Mouse (Mus musculus) left cerebral cortex, adult 9 months (tissue): ENCODE measurements at regions not wholly inside any gene's neighbourhood (a gene's known extent, or its start where the extent isn't known, plus 50 kb on each side); places are given as distances from the start of the nearest gene placed in this dataset.
A peak's percentile ranks its signal among the peaks of the same experiment; 100 is the strongest.

Experiments
- DNase-seq, 2 experiments: peaks; one replicate each; pipeline ENCODE4 v3.0.0; 2022; ENCODE audit warnings: low spot score in 2 of 2

GRCm38 (mm10) chr9:84178705-84179104 is 253.8 kb downstream of the Bckdhb start:
- peak in 1 of 2 experiments; percentile 23 for DNase-seq

DNA sequence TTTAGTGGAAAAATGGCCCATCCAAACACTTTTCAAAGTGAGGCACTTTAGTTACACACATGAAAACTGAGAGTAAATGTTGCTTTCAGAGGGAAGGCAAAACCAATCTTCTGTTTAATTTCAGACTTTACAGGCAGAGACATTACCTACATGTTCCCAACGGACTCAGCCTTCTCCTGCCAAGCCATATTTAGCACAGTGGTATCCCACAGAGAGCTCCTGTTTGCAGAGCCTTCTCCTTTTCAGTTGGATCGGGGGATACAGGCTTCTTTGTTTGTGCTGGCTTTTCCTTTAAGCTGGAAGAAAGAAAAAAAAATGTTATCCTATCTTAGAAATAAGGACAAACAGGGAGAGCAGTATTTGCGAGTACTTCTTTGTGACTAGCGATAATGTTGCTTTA is 254.3 kb downstream of the Bckdhb start:
- no peak for DNase-seq

GRCm38 (mm10) chr9:84183637-84184374 is 258.9 kb downstream of the Bckdhb start:
- DNase-seq: no peak

- no peak for DNase-seq
Observed at GRCm38 (mm10) chr9:84187531-84187930, 262.6 kb downstream of the Bckdhb start.

DNA sequence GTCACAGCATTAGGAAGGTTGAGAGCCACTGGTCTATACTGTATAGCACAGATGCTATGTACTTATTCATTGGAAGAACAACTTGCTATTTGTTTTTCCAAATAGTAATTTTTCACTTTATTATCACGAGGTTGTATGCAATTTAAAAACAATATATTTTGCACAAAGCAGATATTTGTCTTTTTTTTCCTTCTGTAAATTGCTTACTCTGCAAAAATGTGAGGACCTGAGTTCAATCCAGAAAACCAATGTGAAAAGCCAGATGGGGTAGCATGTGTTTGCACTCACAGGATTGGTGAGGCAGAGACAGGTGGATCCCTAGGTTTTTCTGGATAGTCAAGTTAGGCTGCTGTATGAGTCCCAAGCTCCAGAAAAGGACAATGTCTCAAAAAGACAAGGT is 268.5 kb downstream of the Bckdhb start:
- no peak for DNase-seq

DNA sequence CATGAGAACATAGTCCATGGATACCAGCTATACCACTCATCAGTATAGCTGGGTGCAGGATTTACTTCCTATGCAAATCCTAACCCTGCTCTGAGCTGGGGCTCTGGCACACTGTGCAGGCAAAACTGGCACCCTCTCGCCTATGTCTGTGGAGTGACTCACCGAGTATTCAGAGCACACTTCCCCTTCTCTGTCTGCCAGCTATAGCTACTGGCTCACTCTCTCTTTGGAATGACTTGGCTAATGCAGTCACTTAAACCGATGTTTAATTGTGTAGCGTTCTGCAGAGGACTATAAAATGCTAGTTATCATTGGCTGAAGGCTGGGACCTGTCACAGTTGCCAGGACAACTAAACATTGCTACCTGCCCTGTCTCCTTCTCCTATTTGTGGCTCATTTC is 269.8 kb downstream of the Bckdhb start:
- peak; percentile 33 to 69 for DNase-seq

GRCm38 (mm10) chr9:84195338-84195737 is 270.4 kb downstream of the Bckdhb start:
- no peak for DNase-seq

GRCm38 (mm10) chr9:84200208-84200607 is 275.3 kb downstream of the Bckdhb start:
- DNase-seq: peak in 1 of 2 experiments; percentile 19

- no peak for DNase-seq
Observed at GRCm38 (mm10) chr9:84204056-84204455, 279.1 kb downstream of the Bckdhb start.

DNA sequence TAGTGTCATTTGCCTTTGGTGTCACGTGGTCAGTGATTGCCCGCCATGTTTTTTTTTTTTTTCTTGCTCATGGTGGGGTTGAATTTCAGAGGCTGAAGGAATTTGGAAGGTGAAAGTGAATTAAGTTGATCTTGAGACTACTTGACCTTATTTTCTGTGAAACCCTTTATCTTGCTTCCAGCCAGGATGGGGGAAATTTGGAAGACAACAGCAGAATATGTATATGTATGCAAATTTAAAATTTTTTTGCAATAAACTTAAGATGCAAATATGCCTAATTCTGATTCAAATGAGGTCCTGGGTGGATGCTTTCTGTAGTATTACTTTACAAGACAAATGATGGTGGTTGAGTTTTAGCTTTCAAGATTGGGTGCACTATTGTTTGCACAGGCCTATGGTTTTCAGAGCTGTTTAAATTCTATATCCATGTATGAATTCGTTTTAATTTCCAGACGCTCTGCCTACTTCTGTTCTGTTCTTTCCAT is 315.6 kb downstream of the Bckdhb start:
- no peak for DNase-seq

DNA sequence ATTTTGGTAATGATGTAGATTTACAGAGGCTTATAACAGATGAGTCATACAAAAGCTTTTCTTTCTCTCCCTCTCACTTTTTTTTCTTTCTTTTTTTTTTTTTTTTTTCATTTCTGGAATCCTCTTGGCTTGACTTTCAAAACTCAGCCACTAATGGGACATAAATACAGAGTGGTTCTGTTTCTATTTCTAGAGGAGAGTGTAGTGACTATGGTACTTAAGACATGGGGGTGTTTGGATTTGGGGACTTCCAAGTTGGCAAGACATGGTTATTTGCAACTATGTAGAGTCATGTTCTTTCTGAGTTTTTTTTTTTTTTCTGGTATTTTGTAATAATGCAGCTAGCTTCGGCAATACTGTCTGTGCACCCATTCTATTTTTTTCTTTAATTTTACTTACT is 324.8 kb downstream of the Bckdhb start:
- no peak for DNase-seq

- peak in 1 of 2 experiments; percentile 8 for DNase-seq
Observed at GRCm38 (mm10) chr9:84253022-84253991, 328.4 kb downstream of the Bckdhb start.

GRCm38 (mm10) chr9:84258488-84258887 is 333.5 kb downstream of the Bckdhb start:
- no peak for DNase-seq

DNA sequence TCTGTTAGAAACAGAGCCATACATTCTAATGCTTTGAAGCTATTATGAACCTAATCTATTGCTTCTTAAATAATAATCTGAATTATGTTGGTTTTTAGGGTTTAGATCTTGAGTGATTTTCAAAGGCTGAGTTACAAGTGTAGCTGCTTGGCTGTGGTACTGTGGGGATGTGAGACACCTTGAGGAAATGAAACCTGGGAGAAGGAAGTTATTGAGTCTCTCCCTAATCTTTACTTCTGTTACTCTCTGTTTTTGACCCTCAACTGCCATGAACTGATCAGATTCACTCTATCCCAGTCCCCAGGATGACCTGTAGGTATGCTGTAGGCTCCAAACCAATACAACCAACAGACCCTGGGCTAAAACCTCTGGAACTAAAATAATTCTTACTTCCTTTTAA is 334.8 kb downstream of the Bckdhb start:
- no peak for DNase-seq

GRCm38 (mm10) chr9:84262151-84262550 is 337.2 kb downstream of the Bckdhb start:
- DNase-seq: no peak

- DNase-seq: no peak
Observed at GRCm38 (mm10) chr9:84266974-84267373, 342.0 kb downstream of the Bckdhb start.

DNA sequence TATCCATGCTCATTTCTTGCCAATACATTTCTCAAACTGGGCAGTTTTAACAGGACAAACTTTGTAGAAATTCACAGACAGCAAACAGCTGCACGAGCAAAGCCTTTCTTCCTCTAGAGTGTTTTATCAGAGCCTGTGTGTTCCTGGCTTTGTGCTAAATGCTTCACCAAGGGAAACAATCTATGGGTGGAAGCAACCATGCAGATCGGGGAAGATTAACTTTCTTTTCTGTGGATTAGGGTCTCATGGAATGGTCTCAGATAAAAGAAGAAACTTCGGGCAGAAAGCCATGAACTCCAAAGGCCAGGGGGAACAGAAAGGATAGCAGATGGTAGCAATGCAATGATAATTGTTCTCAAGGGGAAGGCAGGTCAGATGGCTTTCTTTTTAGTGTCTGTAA is 349.7 kb downstream of the Bckdhb start:
- DNase-seq: no peak

DNA sequence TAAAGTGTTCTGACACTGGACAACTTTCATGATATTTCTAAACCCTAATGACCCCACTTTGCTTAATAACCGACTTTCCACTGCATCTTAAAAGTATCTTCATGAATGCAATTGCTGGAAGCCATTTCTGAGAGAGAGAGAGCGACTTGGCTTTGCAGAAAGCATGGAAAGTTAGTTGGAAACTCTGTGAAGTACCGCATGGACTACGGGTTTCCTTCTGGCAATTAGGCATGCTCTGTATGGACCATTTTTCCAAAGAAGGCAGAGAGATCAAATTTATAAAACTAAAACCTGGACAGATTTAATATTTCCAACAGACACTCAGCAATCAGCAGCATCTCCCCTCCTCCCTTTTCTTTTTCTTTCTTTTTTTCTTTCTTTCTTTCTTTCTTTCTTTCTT is 353.4 kb downstream of the Bckdhb start:
- no peak for DNase-seq

DNA sequence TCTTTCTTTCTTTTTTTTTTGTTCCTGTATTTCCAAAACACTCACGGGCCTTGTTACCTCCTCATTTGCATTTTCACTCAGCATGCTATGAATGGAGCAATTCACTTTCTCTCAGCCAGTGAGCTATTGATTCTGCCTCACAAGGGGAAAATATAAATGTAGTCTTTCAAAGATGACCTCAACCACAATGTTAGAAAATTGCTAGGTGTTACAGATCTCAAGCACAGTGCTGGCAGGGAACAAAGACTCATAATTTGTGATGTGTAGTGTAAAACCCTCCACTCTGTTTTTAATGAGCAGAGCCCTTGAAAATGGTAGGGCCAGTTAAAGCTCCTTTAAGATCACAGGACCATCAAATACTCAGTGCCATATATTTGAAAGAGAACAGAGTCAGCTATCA is 353.8 kb downstream of the Bckdhb start:
- no peak for DNase-seq

- no peak for DNase-seq
Observed at GRCm38 (mm10) chr9:84280898-84281297, 356.0 kb downstream of the Bckdhb start.

DNA sequence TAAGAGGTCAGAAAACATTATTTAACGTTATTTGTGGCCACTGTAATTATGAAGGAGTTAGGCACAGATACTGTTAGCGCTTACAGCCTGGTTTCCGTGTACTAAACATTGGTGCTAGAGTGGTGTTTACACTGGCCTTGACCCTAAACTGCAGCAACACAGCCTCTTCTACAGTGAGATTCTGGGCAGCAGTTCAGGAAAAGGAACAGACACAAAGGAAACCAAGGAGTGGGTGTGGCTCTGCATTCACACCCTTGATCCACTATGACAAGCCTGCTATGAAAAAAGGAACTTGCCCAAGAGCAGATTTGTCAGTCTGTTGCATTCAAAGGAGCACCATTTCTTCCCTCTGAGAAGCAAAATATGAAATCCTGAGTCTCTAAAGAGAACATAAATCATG is 356.7 kb downstream of the Bckdhb start:
- DNase-seq: no peak

DNA sequence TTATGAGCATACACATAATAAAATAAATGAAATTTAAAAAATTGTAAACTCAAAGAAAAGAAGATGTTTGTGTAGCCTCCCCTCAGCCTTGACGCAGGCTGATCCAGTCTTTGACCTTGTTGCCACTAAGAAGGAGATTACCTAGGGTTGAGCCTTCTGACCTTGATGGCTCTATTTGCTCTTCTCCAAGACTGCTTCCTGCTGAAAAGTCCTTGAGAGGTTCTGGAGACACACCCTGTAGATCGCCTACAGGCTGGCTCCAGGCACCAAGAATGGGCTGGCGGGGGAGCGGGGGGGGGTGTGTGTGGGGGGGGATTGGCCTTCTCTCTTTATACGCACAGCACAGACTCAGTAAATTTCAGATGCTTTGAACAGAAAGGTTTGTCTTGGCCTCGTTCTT is 358.4 kb downstream of the Bckdhb start:
- no peak for DNase-seq

GRCm38 (mm10) chr9:84285604-84286003 is 360.7 kb downstream of the Bckdhb start:
- DNase-seq: no peak
